Mouse (Mus musculus) thymus, adult 2 months (tissue): ENCODE measurements around the gene Cd52. TPM values are rescaled to one million over a fixed set of nuclear protein-coding genes. Genes with fewer than 3 reads are reported as not detected.

Experiments used
- DNase-seq: peaks from one replicate; pipeline ENCODE4 v3.0.0; 2021
- H3K27ac ChIP-seq: fragments of 200-500 bp; 2 replicates; pipeline ENCODE4 v1.5.1; 2012; ENCODE audit warnings: low read length, control low read depth; ENCODE audit not compliant: control insufficient read depth, insufficient read depth
- H3K27me3 ChIP-seq: fragments of 200-500 bp; 2 replicates; pipeline ENCODE4 v1.6.1; 2012; ENCODE audit warnings: mild to moderate bottlenecking, low read length, moderate library complexity, mixed read lengths; ENCODE audit not compliant: control insufficient read depth, insufficient read depth
- H3K36me3 ChIP-seq: fragments of 200-500 bp; 2 replicates; pipeline ENCODE4 v1.6.1; 2012; ENCODE audit warnings: mild to moderate bottlenecking, low read length, moderate library complexity; ENCODE audit not compliant: control insufficient read depth, insufficient read depth
- H3K4me1 ChIP-seq: fragments of 200-500 bp; replicated peaks from 2 replicates; pipeline ENCODE4 v1.6.1; 2012; ENCODE audit warnings: low read length; ENCODE audit not compliant: control insufficient read depth, insufficient read depth
- H3K4me3 ChIP-seq: fragments of 200-500 bp; 2 replicates; pipeline ENCODE4 v1.5.1; 2012; ENCODE audit warnings: mild to moderate bottlenecking, low read length, control low read depth, moderate library complexity; ENCODE audit not compliant: control insufficient read depth, insufficient read depth
- CTCF ChIP-seq: fragments of 200-500 bp; IDR thresholded peaks from 2 replicates; pipeline ENCODE4 v1.5.1; 2012; ENCODE audit warnings: mild to moderate bottlenecking, control low read depth, low read length, moderate library complexity, borderline replicate concordance; ENCODE audit not compliant: control insufficient read depth, poor library complexity, insufficient read depth; ENCODE audit errors: extremely low read depth
- POLR2A ChIP-seq: fragments of 200-500 bp; IDR thresholded peaks from 2 replicates; pipeline ENCODE4 v1.6.1; 2012; ENCODE audit warnings: mild to moderate bottlenecking, low read length, control low read depth, moderate library complexity; ENCODE audit not compliant: control insufficient read depth, poor library complexity, insufficient read depth; ENCODE audit errors: extremely low read depth
- WGBS: fragments of 180-500 bp; shearing (Covaris S2); methylation state at CpG from one replicate; pipeline ENCODE4 v1.1.7; 2018; 5-methylcytosine and 5-hydroxymethylcytosine counted together
- polyA plus RNA-seq: library from polyadenylated mRNA; depleted of rRNA; stranded (reverse); fragments of >200 nt; gene quantifications from 2 replicates; pipeline ENCODE4 v1.2.3, GENCODE M21; 2012

Cd52 gene
- polyA plus RNA-seq, 1 experiment: 480 TPM

DNA sequence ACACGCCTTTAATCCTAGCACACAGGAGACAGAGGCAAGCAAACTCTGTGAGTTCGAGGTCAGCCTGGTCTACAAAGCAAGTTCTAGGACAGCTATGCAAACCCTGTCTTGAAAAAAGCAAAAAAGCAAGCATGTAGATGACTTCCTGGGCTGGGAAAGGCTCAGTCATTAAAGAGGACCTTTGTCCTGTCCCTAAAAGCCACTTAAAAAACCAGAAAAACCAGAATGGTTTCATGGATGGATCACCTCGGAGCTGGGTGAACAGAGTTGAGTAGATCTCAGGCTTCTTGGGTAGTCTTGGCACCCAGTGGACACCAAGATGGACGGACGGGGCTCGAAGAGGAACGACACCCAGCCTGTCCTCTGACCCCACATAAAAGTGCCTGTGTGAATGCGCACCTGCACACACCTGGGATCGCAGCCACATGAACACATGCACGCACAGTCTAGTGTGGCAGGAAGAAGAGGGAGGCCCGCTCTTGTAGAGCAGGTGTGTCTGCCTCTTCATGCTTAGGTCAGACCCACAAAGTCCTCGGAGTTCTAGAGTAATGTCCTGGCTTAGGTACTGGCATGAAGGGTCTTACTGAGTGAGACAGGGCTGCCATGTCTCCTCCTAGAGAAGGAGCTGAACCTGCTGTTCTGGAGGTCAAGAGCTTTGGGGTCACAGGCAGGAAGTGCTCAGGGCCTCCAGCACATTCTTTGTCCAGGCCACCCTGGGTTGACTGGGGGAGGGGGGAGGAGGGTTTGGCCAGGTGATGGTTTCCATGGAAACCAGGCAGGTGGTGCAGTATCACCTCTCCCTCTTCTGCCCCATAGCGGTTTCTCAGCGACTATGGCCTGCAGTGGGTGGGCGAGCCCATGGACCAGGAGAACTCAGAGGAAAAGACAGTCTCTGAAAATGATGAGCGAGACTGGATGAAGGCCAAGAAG lies 20.6 kb upstream of the Cd52 start:
- H3K27ac ChIP-seq: peak overlapping the region; percentile 99
- H3K27me3 ChIP-seq: no peaks in the 10 kb centered on the region
- TF ChIP-seq CTCF (no peak), POLR2A (no peak)
- WGBS: 33% methylated on average over 16 of the region's 16 CpGs
- peaks cover 90% of the 10 kb centered on the region for H3K4me1 ChIP-seq
- no peak overlapping the region for H3K4me3 ChIP-seq
- DNase-seq: peak; percentile 60
- H3K36me3 ChIP-seq: no peaks in the 10 kb centered on the region

- Histone ChIP-seq H3K4me1 (peaks cover 87% of the 10 kb centered on the region), H3K4me3 (no peak overlapping the region), H3K36me3 (no peaks in the 10 kb centered on the region), H3K27ac (peak overlapping the region; percentile 99), H3K27me3 (no peaks in the 10 kb centered on the region)
- 80% methylated on average over 4 of the region's 4 CpGs for WGBS
- no peak for TF ChIP-seq POLR2A
- TF ChIP-seq CTCF: no peak
- no peak for DNase-seq
These were observed 19.2 kb upstream of the Cd52 start for GRCm38 (mm10) chr4:134114038-134114437.

- no peak for DNase-seq
- no peaks in the 10 kb centered on the region for H3K36me3 ChIP-seq
- WGBS: 82% methylated on average over 10 of the region's 10 CpGs
- peak overlapping the region; percentile 99 for H3K27ac ChIP-seq
- no peak overlapping the region for H3K4me3 ChIP-seq
- H3K27me3 ChIP-seq: no peaks in the 10 kb centered on the region
- TF ChIP-seq POLR2A: no peak
- no peak for TF ChIP-seq CTCF
- peaks cover 84% of the 10 kb centered on the region for H3K4me1 ChIP-seq
These were observed 18.6 kb upstream of the Cd52 start for GRCm38 (mm10) chr4:134113356-134113994.

DNA sequence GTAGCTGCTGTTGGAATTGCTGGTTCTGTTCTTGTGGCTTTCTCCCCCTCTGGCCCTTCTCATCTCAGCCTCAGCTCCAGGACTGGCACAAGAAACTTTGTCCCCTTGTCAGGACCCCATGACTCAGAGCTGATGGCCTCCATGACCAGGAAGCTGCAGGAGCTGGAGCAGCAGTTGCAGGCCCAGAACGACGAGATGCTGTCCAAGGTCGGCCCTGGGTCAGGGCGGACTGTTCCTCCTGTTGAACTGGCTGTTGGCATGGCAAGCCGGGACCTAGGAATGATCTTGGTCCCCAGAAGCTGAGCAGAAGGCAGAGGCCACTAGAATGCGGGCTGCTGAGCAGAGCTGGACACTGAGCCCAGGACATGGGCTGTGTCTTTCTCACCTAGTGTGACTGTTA lies 17.5 kb upstream of the Cd52 start:
- peaks cover 84% of the 10 kb centered on the region for H3K4me1 ChIP-seq

DNA sequence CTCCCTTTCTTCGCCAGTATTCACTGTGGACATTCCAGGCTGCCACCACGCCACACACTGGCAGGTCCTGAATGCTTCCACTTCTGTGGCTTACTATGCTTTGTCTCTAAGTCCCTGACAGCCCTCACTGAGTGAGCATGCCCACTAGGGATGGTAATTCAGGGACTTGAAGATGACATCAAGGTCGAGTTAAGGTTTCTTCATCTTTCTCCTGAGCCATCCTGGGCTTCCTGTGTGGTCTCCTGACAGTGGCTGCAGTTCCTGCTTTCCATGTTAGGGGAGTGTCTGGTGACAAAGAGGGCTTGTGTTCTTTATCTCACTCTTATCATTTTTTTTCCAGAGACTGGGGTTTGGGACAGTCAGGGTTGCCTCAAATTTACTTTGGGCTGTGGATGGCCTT lies 15.8 kb upstream of the Cd52 start:
- Histone ChIP-seq H3K4me1 (peaks cover 85% of the 10 kb centered on the region), H3K27me3 (no peaks in the 10 kb centered on the region), H3K27ac (peak overlapping the region; percentile 4; the same call in 1 of the 2 replicates), H3K4me3 (no peak overlapping the region), H3K36me3 (no peaks in the 10 kb centered on the region)
- 42% methylated on average over 3 of the region's 3 CpGs for WGBS
- DNase-seq: no peak
- no peak for TF ChIP-seq CTCF
- TF ChIP-seq POLR2A: no peak

More for the DNA sequence above, 17.5 kb upstream of the Cd52 start:
- Histone ChIP-seq H3K36me3 (no peaks in the 10 kb centered on the region), H3K27ac (no peak overlapping the region), H3K27me3 (no peaks in the 10 kb centered on the region), H3K4me3 (no peak overlapping the region)
- WGBS: 95% methylated on average over 6 of the region's 6 CpGs
- no peak for DNase-seq
- TF ChIP-seq CTCF (no peak), POLR2A (no peak)

DNA sequence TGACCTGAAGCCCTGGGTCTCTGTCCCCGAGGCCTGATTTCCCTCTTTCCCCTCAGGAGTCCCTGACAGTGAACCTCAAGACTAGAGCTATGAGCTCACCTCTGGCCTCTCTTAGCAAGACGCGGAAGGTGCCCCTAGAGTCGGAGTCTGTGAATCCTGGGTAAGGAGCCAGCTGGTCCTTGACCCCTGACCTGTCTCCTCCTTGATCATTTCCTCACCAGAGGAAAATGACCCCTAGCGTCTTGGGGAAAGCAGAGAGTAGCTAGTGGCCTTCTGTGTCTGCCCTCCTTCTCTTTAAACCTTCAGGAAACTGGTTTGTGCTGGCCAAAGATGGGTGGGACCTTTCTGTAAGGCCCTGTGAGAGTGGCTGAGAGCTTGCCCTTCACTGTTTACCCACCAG lies 13.3 kb upstream of the Cd52 start:
- 86% methylated on average over 5 of the region's 5 CpGs for WGBS
- Histone ChIP-seq H3K27ac (no peak overlapping the region), H3K4me3 (no peak overlapping the region), H3K27me3 (no peaks in the 10 kb centered on the region), H3K36me3 (no peaks in the 10 kb centered on the region), H3K4me1 (peaks cover 60% of the 10 kb centered on the region)
- no peak for DNase-seq
- TF ChIP-seq POLR2A (no peak), CTCF (no peak)
